Mouse (Mus musculus) gastrocnemius, adult 2 months (tissue): ENCODE results near the gene Ubb. TPM values are rescaled to one million over a fixed set of nuclear protein-coding genes. Genes with fewer than 3 reads are reported as not detected.

Experiments
- DNase-seq: peaks from one replicate; pipeline ENCODE4 v3.0.0; 2022
- H3K27ac ChIP-seq: fragments of 200-600 bp; 2 replicates; pipeline ENCODE4 v1.8.1; 2022; ENCODE audit warnings: mild to moderate bottlenecking
- H3K4me3 ChIP-seq: fragments of 200-600 bp; 2 replicates; pipeline ENCODE4 v1.8.1; 2022; ENCODE audit warnings: mild to moderate bottlenecking, moderate library complexity
- CTCF ChIP-seq: fragments of 200-600 bp; IDR thresholded peaks from 2 replicates; pipeline ENCODE4 v1.8.1; 2022; ENCODE audit warnings: antibody characterized with exemption, mild to moderate bottlenecking, moderate library complexity
- intact Hi-C: fragments of 180-260 bp; cut with DNase I; formaldehyde crosslinking; loops from one replicate; pipeline ENCODE4 v1.15.1; 2025
- total RNA-seq, 2 experiments: library from RNA; stranded (reverse); gene quantifications; 2 replicates each; pipeline ENCODE4 v1.2.3; 2021

Ubb gene
- total RNA-seq, 2 experiments from 2014 or later: 776 to 989 TPM

DNA sequence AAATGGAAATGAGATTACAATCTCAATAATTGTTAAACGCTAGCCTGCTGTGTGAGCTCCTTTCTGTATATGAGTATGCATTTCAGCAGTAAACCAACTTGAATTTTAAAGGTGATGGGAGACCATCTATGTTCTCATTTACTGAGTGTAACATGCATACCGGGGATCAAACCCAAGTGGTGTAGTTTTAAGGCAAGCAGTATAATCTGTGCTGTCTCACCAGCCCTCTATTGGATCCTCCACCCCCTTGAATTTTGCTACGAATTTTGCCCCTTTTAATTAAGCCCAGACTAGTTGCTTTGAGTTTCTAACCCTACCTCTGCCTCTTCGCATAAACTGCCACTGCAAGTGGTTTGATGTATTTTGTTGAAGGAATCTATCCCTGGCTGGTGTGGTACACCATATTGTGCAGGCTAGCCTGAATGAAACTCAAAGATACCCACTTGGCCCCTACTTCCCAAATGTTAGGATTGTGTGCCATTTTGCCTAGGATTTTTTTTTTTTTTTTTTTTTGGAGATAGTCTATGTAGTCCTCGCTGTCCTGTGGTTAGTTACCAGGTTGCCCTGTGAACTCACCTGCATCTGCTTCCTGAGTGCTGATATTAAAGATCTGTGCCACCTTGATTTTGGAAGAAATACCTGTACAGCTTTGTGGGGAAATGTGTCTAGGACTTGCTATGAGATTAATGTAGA, 3.3 kb downstream of the Ubb start:
- no peak for DNase-seq
- peak overlapping the region; percentile 77 for H3K4me3 ChIP-seq
- intact Hi-C loops: no loop called here
- peak overlapping the region; percentile 72; the same call in 1 of the 2 replicates for H3K27ac ChIP-seq
- no peak for TF ChIP-seq CTCF

DNA sequence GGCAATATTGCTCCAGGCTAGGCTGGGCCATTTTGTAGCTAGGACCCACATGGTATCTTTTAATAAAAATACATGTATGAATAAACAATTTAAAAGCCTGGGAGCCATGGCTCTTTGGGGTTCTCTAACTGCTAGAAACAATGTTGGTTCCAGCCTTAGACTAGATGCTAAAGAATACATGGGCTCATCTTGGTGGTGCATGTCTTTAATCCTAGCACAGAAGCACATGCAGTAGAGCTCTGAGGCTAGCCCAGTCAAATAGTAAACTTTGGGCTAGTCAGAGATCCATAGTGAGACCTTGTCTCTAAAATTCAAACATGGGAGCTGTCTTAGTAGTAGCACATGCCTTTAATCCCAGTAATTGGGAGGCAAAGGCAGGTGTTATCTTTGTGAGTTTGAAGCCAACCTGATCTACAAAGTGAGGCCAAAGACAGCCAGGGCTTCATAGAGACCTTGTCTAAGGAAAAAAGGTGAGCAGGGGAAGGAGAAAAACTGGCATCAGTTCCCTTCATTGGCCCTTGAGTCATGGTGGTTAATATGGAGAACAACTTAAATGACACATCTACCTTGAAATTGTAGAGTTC, 4.1 kb downstream of the Ubb start:
- peak overlapping the region; percentile 77 for H3K4me3 ChIP-seq
- no peak for DNase-seq
- H3K27ac ChIP-seq: 0 out of 2 replicates have a peak overlapping the region, but pooled peaks have one; percentile 3
- TF ChIP-seq CTCF: no peak
- intact Hi-C loops: no loop called here

GRCm38 (mm10) chr11:62555896-62556412, 5.0 kb downstream of the Ubb start:
- intact Hi-C loops: no loop called here
- no peak for DNase-seq
- peak overlapping the region; percentile 82 for H3K27ac ChIP-seq
- H3K4me3 ChIP-seq: no peak overlapping the region
- TF ChIP-seq CTCF: no peak

- H3K27ac ChIP-seq: peak overlapping the region; percentile 82
- no peak for TF ChIP-seq CTCF
- intact Hi-C loops: no loop called here
- DNase-seq: no peak
- no peak overlapping the region for H3K4me3 ChIP-seq
These were observed 6.2 kb downstream of the Ubb start for GRCm38 (mm10) chr11:62557205-62557604.

- Histone ChIP-seq H3K4me3 (no peak overlapping the region), H3K27ac (peak overlapping the region; percentile 85)
- no peak for DNase-seq
- intact Hi-C loops: no loop called here
- TF ChIP-seq CTCF: no peak
These were observed 7.2 kb downstream of the Ubb start for GRCm38 (mm10) chr11:62558152-62558551.

GRCm38 (mm10) chr11:62558961-62559646, 8.1 kb downstream of the Ubb start:
- no peak for TF ChIP-seq CTCF
- peak overlapping the region; percentile 24; the same call in 1 of the 2 replicates for H3K4me3 ChIP-seq
- intact Hi-C loops: no loop called here
- H3K27ac ChIP-seq: peak overlapping the region; percentile 85
- peak; percentile 94 for DNase-seq

GRCm38 (mm10) chr11:62560463-62561016, 9.6 kb downstream of the Ubb start:
- DNase-seq: peak; percentile 45
- Histone ChIP-seq H3K4me3 (peak overlapping the region; percentile 70), H3K27ac (peak overlapping the region; percentile 59)
- TF ChIP-seq CTCF: no peak
- intact Hi-C loops: no loop called here

- no peak for TF ChIP-seq CTCF
- intact Hi-C loops: no loop called here
- DNase-seq: no peak
- Histone ChIP-seq H3K4me3 (no peak overlapping the region), H3K27ac (no peak overlapping the region)
These were observed 12.6 kb downstream of the Ubb start for GRCm38 (mm10) chr11:62563590-62563989.

DNA sequence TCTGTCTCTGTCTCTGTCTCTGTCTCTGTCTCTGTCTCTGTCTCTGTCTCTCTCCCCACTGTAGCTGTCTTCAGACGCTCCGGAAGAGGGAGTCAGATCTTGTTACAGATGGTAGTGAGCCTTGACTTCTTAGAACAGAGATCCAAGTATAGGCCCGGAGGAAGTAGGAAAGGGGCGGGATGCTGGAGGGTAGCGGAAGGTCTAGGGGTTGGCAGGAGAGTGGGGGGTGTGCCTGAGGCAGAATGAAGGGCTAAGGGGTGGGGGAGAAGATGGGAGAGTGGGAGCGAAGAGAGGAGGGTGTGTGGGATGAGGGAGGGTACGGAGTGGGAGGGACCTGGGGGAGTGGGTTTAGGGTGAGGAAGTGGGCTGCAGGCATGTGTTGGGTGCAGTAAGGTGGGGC, 14.8 kb downstream of the Ubb start:
- TF ChIP-seq CTCF: no peak
- intact Hi-C loops: no loop called here
- peak overlapping the region; percentile 65 for H3K27ac ChIP-seq

GRCm38 (mm10) chr11:62566211-62566610, 15.2 kb downstream of the Ubb start:
- DNase-seq: peak; percentile 27
- intact Hi-C loops: no loop called here
- Histone ChIP-seq H3K4me3 (peak overlapping the region; percentile 21; the same call in 1 of the 2 replicates), H3K27ac (peak overlapping the region; percentile 65)
- no peak for TF ChIP-seq CTCF

More for the DNA sequence above, 14.8 kb downstream of the Ubb start:
- H3K4me3 ChIP-seq: peak overlapping the region; percentile 21; the same call in 1 of the 2 replicates
- no peak for DNase-seq

GRCm38 (mm10) chr11:62568300-62568699, 17.3 kb downstream of the Ubb start:
- intact Hi-C loops: no loop called here
- Histone ChIP-seq H3K27ac (no peak overlapping the region), H3K4me3 (no peak overlapping the region)
- no peak for TF ChIP-seq CTCF
- no peak for DNase-seq

DNA sequence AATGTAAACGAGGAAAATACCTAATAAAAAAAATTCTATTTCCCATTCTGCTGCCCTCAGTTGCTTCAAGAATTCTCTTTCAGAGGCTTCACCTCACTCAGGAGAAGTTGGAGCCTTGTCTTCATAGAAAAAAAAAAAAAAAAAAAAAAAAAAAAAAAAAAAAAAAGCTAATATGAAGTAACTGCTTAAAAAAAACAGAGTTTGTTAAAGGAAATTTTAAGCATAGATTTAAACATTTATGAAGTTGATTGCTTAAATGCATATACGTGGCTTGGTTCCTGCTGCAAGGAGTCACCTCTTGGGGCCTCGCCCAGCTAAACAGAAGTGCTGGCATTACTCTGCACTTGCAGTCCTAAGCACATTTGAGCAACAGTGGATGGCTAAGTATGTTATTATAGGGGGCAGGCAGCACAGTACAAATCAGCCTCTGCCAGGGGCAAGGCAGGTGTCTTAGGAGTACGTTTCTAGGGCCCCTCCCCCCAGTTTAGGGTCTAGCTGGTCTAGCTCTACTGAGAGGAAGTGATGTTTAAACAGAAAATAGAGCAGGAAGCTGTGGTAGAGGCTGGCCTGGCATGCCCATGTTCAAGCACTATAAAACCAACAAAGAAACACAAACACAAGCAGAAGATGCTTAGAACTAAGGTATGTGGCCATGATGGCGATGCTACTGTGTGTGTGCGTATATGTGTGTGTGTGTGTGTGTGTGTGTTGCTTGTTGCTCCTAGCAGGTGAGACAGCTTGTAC, 23.2 kb downstream of the Ubb start, which contains the start of gene Trpv2:
Trpv2 (plus strand) TSS at position 528 of the 744 bp plus-strand sequence.
- no peak for DNase-seq

More for the DNA sequence above, 23.2 kb downstream of the Ubb start, which contains the start of gene Trpv2:
- H3K27ac ChIP-seq: no peak within 1 kb of the TSS
- peak within 1 kb of the TSS; percentile 74 for H3K4me3 ChIP-seq
- intact Hi-C loops: loop anchor here (2.0 to 10.0 kb wide), 3 partner anchors 35 to 177 kb away; partner anchors contain the start of gene Cenpv
- TF ChIP-seq CTCF: no peak
